Mouse (Mus musculus) hindbrain, embryonic 11.5 days (tissue): Measurements from ENCODE around the gene Dusp23. TPM values are rescaled to one million over a fixed set of nuclear protein-coding genes. Genes with fewer than 3 reads are reported as not detected.
A peak's percentile ranks its signal among the peaks of the same experiment; 100 is the strongest.

Source experiments
- ATAC-seq: fragments of 200-750 bp; cut with Nextera tagmentation; 2 replicates; pipeline ENCODE4 v1.8.0; 2017; ENCODE audit warnings: mild to moderate bottlenecking, moderate TSS enrichment, moderate library complexity; ENCODE audit not compliant: low FRiP score
- DNase-seq: peaks from one replicate; pipeline ENCODE4 v3.0.0-alpha.2; 2015; ENCODE audit warnings: low spot score
- H3K27ac ChIP-seq: fragments of 300-500 bp; sonication (generic); 2 replicates; pipeline ENCODE4 v1.5.1; 2014; ENCODE audit warnings: mild to moderate bottlenecking, low read depth, low read length
- H3K27me3 ChIP-seq: fragments of 300-500 bp; sonication (generic); 2 replicates; pipeline ENCODE4 v1.6.1; 2014; ENCODE audit warnings: mild to moderate bottlenecking, low read length, moderate library complexity, mixed read lengths; ENCODE audit not compliant: control insufficient read depth, insufficient read depth
- H3K36me3 ChIP-seq: fragments of 300-500 bp; sonication (generic); 2 replicates; pipeline ENCODE4 v1.6.1; 2014; ENCODE audit warnings: mild to moderate bottlenecking, low read length, moderate library complexity, mixed read lengths; ENCODE audit not compliant: control insufficient read depth, insufficient read depth
- H3K4me1 ChIP-seq: fragments of 300-500 bp; sonication (generic); replicated peaks from 2 replicates; pipeline ENCODE4 v1.6.1; 2014; ENCODE audit warnings: low read length, mixed read lengths; ENCODE audit not compliant: control insufficient read depth, insufficient read depth
- H3K4me2 ChIP-seq: fragments of 300-500 bp; sonication (generic); replicated peaks from 2 replicates; pipeline ENCODE4 v1.6.1; 2014; ENCODE audit warnings: mild to moderate bottlenecking, low read depth, low read length
- H3K4me3 ChIP-seq: fragments of 300-500 bp; sonication (generic); 2 replicates; pipeline ENCODE4 v1.5.1; 2014; ENCODE audit warnings: low read depth, low read length
- H3K9ac ChIP-seq: fragments of 300-500 bp; sonication (generic); 2 replicates; pipeline ENCODE4 v1.6.1; 2014; ENCODE audit warnings: low read depth, low read length
- H3K9me3 ChIP-seq: fragments of 300-500 bp; sonication (generic); 2 replicates; pipeline ENCODE4 v1.6.1; 2016; ENCODE audit warnings: low read length; ENCODE audit not compliant: control insufficient read depth
- WGBS: fragments of 180-500 bp; shearing (Covaris S2); extraction: QIAGEN DNeasy Blood & Tissue Kit; methylation state at CpG from one replicate; pipeline ENCODE4 v1.1.7; 2014; 5-methylcytosine and 5-hydroxymethylcytosine counted together
- polyA plus RNA-seq: library from polyadenylated mRNA; unstranded; fragments of >200 nt; fragmentation: Nextera tagmentation; extraction: Ambion mirVana; gene quantifications from 2 replicates; pipeline ENCODE4 v1.2.1, GENCODE M21; 2014

Dusp23 gene
- polyA plus RNA-seq, 1 experiment from 2014 or later = 9.4 TPM

- no peak overlapping the region for H3K4me3 ChIP-seq
- no peaks in the 10 kb centered on the region for H3K9me3 ChIP-seq
- no peak overlapping the region for H3K4me2 ChIP-seq
- no peak overlapping the region for H3K27ac ChIP-seq
- ATAC-seq (no peak), DNase-seq (no peak)
- no peaks in the 10 kb centered on the region for H3K27me3 ChIP-seq
- 91% methylated on average over 5 of the region's 5 CpGs for WGBS
- no peak overlapping the region for H3K9ac ChIP-seq
- H3K36me3 ChIP-seq = no peaks in the 10 kb centered on the region
- H3K4me1 ChIP-seq = no peaks in the 10 kb centered on the region
These were observed 1.0 kb downstream of the Dusp23 start for GRCm38 (mm10) chr1:172631721-172632120.

GRCm38 (mm10) chr1:172629831-172630230 is 2.9 kb downstream of the Dusp23 start:
- H3K4me3 ChIP-seq = no peak overlapping the region
- H3K27me3 ChIP-seq = no peaks in the 10 kb centered on the region
- DNase-seq (peak; percentile 26), ATAC-seq (no peak)
- H3K4me2 ChIP-seq = 0 out of 2 replicates have a peak overlapping the region, but pooled peaks have one; percentile 5
- H3K27ac ChIP-seq = no peak overlapping the region
- no peaks in the 10 kb centered on the region for H3K4me1 ChIP-seq
- H3K9ac ChIP-seq = no peak overlapping the region
- 56% methylated on average over 7 of the region's 7 CpGs for WGBS
- H3K9me3 ChIP-seq = no peaks in the 10 kb centered on the region
- no peaks in the 10 kb centered on the region for H3K36me3 ChIP-seq

- ATAC-seq = no peak
- H3K4me2 ChIP-seq = no peak overlapping the region
- H3K36me3 ChIP-seq = no peaks in the 10 kb centered on the region
- DNase-seq = no peak
- 96% methylated on average over 3 of the region's 3 CpGs for WGBS
- no peaks in the 10 kb centered on the region for H3K27me3 ChIP-seq
- no peak overlapping the region for H3K4me3 ChIP-seq
- H3K27ac ChIP-seq = no peak overlapping the region
- no peaks in the 10 kb centered on the region for H3K4me1 ChIP-seq
- H3K9me3 ChIP-seq = no peaks in the 10 kb centered on the region
- no peak overlapping the region for H3K9ac ChIP-seq
These were observed 6.5 kb downstream of the Dusp23 start for GRCm38 (mm10) chr1:172626306-172626705.

- no peak overlapping the region for H3K9ac ChIP-seq
- no peaks in the 10 kb centered on the region for H3K36me3 ChIP-seq
- DNase-seq (no peak), ATAC-seq (no peak)
- H3K4me3 ChIP-seq = no peak overlapping the region
- 79% methylated on average over 3 of the region's 3 CpGs for WGBS
- H3K4me1 ChIP-seq = no peaks in the 10 kb centered on the region
- H3K27ac ChIP-seq = no peak overlapping the region
- H3K27me3 ChIP-seq = no peaks in the 10 kb centered on the region
- H3K4me2 ChIP-seq = no peak overlapping the region
- H3K9me3 ChIP-seq = no peaks in the 10 kb centered on the region
These were observed 8.7 kb downstream of the Dusp23 start for GRCm38 (mm10) chr1:172624081-172624480.

GRCm38 (mm10) chr1:172623599-172623998 is 9.2 kb downstream of the Dusp23 start:
- WGBS = 74% methylated on average over 5 of the region's 5 CpGs
- ATAC-seq (no peak), DNase-seq (no peak)
- no peak overlapping the region for H3K4me3 ChIP-seq
- H3K4me2 ChIP-seq = no peak overlapping the region
- no peaks in the 10 kb centered on the region for H3K4me1 ChIP-seq
- no peak overlapping the region for H3K9ac ChIP-seq
- no peaks in the 10 kb centered on the region for H3K9me3 ChIP-seq
- H3K36me3 ChIP-seq = no peaks in the 10 kb centered on the region
- H3K27ac ChIP-seq = no peak overlapping the region
- no peaks in the 10 kb centered on the region for H3K27me3 ChIP-seq

- ATAC-seq = no peak
- H3K36me3 ChIP-seq = no peaks in the 10 kb centered on the region
These were observed 13.5 kb downstream of the Dusp23 start for GRCm38 (mm10) chr1:172619235-172619634.

GRCm38 (mm10) chr1:172618141-172618540 is 14.6 kb downstream of the Dusp23 start:
- peaks cover 4% of the 10 kb centered on the region; the same call in 1 of the 2 replicates for H3K4me1 ChIP-seq
- no peaks in the 10 kb centered on the region for H3K36me3 ChIP-seq
- DNase-seq (peak; percentile 20), ATAC-seq (no peak)
- H3K9ac ChIP-seq = no peak overlapping the region
- H3K9me3 ChIP-seq = no peaks in the 10 kb centered on the region
- H3K27me3 ChIP-seq = no peaks in the 10 kb centered on the region
- no peak overlapping the region for H3K27ac ChIP-seq
- 62% methylated on average over 4 of the region's 4 CpGs for WGBS
- no peak overlapping the region for H3K4me3 ChIP-seq
- H3K4me2 ChIP-seq = no peak overlapping the region

More at GRCm38 (mm10) chr1:172619235-172619634, 13.5 kb downstream of the Dusp23 start:
- 14% methylated on average over 7 of the region's 7 CpGs for WGBS
- Histone ChIP-seq H3K27ac (no peak overlapping the region), H3K4me2 (no peak overlapping the region), H3K4me1 (peaks cover 4% of the 10 kb centered on the region; the same call in 1 of the 2 replicates), H3K9me3 (no peaks in the 10 kb centered on the region), H3K9ac (no peak overlapping the region), H3K4me3 (no peak overlapping the region), H3K27me3 (no peaks in the 10 kb centered on the region)
- DNase-seq = peak; percentile 82

- Histone ChIP-seq H3K27ac (no peak overlapping the region), H3K9ac (no peak overlapping the region), H3K36me3 (no peaks in the 10 kb centered on the region), H3K9me3 (no peaks in the 10 kb centered on the region), H3K4me3 (no peak overlapping the region; the same call in 1 of the 2 replicates), H3K27me3 (no peaks in the 10 kb centered on the region), H3K4me1 (peaks cover 4% of the 10 kb centered on the region; the same call in 1 of the 2 replicates), H3K4me2 (peak overlapping the region; percentile 74)
- DNase-seq (peak; percentile 34), ATAC-seq (peak; percentile 53)
- 22% methylated on average over 14 of the region's 14 CpGs for WGBS
These were observed 15.2 kb downstream of the Dusp23 start for GRCm38 (mm10) chr1:172617365-172618076.
